Mouse (Mus musculus) stomach, postnatal 0 days (tissue): ENCODE data around the gene Strc. TPM values are rescaled to one million over a fixed set of nuclear protein-coding genes. Genes with fewer than 3 reads are reported as not detected.

Experiments used
- ATAC-seq: fragments of 200-750 bp; cut with Nextera tagmentation; 2 replicates; pipeline ENCODE4 v1.8.0; 2017; ENCODE audit not compliant: low FRiP score, low TSS enrichment
- DNase-seq: peaks from one replicate; pipeline ENCODE4 v3.0.0-alpha.2; 2016; ENCODE audit warnings: low spot score
- H3K27ac ChIP-seq: fragments of 300-500 bp; sonication (generic); replicated peaks from 2 replicates; pipeline ENCODE4 v1.5.1; 2014; ENCODE audit warnings: mild to moderate bottlenecking, control low read depth
- H3K27me3 ChIP-seq: fragments of 300-500 bp; sonication (generic); 2 replicates; pipeline ENCODE4 v1.6.1; 2014; ENCODE audit warnings: low read length; ENCODE audit not compliant: control insufficient read depth, insufficient read depth
- H3K36me3 ChIP-seq: fragments of 300-500 bp; sonication (generic); 2 replicates; pipeline ENCODE4 v1.6.1; 2014; ENCODE audit warnings: low read length, mixed read lengths; ENCODE audit not compliant: control insufficient read depth, insufficient read depth
- H3K4me1 ChIP-seq: fragments of 300-500 bp; sonication (generic); replicated peaks from 2 replicates; pipeline ENCODE4 v1.6.1; 2014; ENCODE audit warnings: antibody characterized with exemption; ENCODE audit not compliant: control insufficient read depth, insufficient read depth
- H3K4me2 ChIP-seq: fragments of 300-500 bp; sonication (generic); replicated peaks from 2 replicates; pipeline ENCODE4 v1.6.1; 2014; ENCODE audit warnings: low read depth, mild to moderate bottlenecking, control low read depth, moderate library complexity
- H3K4me3 ChIP-seq: fragments of 300-500 bp; sonication (generic); 2 replicates; pipeline ENCODE4 v1.5.1; 2014; ENCODE audit warnings: low read depth, low read length, control low read depth
- H3K9ac ChIP-seq: fragments of 300-500 bp; sonication (generic); 2 replicates; pipeline ENCODE4 v1.6.1; 2014; ENCODE audit warnings: mild to moderate bottlenecking, low read length, control low read depth, mixed read lengths
- H3K9me3 ChIP-seq: fragments of 300-500 bp; sonication (generic); 2 replicates; pipeline ENCODE4 v1.6.1; 2016; ENCODE audit warnings: low read length; ENCODE audit not compliant: control insufficient read depth
- CTCF ChIP-seq: IDR thresholded peaks from 2 replicates; pipeline ENCODE4 v1.5.1; 2016; ENCODE audit warnings: antibody characterized with exemption, low read depth, mild to moderate bottlenecking, moderate library complexity
- EP300 ChIP-seq: optimal IDR thresholded peaks from 2 replicates; pipeline ENCODE3; 2016; ENCODE audit warnings: antibody characterized with exemption
- WGBS: fragments of 180-500 bp; shearing (Covaris S2); extraction: QIAGEN DNeasy Blood & Tissue Kit; methylation state at CpG from one replicate; pipeline ENCODE4 v1.1.7; 2014; 5-methylcytosine and 5-hydroxymethylcytosine counted together
- polyA plus RNA-seq: library from polyadenylated mRNA; unstranded; fragments of >200 nt; fragmentation: Nextera tagmentation; extraction: Ambion mirVana; gene quantifications from 2 replicates; pipeline ENCODE4 v1.2.1, GENCODE M21; 2015

Gene Strc
- polyA plus RNA-seq, 1 experiment from 2014 or later, result 0.01 TPM

DNA sequence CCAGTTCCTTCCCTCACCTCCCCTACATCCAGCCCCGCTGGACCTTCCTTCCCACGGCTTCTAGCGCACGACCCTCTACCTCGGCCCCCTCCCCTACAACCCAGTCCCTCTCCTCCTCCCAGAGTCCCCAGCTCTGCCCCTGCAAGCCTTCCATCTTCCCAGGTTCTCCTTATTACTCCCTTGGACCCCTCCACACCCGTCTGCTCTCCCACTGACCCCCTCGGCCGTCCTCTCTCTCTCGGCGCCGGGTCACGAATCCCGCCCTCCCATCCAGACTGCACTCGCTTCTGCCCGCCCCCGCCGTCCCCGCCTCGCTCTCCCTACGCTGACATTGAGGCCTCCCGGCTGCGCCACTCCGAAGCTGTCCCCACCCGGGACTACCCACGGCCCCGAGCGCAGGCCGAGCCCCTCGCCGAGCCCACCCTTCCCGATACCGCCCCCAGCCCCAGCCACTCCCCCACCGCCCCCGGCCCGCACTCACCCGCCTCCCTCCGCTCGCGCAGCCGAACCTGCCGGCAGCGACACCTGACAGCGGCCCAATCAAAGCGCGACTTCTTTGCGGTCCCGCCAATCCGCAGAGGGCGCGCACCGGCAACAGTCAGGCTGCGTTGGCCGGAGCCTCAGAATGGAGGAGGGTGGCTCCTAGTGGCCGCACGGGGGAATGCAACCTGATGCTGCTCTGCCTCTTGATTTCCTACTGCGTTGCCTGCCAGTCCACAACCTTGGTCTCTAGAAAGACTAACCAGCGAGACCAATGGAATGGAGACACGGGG, 32.0 kb downstream of the Strc start, which contains the start of gene Ppip5k1:
Gene Ppip5k1 (minus strand): TSS at position 577 of the 773 bp plus-strand sequence.
- peak within 1 kb of the TSS; percentile 56 for H3K27ac ChIP-seq
- H3K4me2 ChIP-seq, result peak within 1 kb of the TSS; percentile 96
- H3K36me3 ChIP-seq, result no peaks in the 10 kb centered on the region; the same call in 1 of the 2 replicates
- no peaks in the 10 kb centered on the region for H3K4me1 ChIP-seq
- TF ChIP-seq CTCF, result peak; percentile 97
- no peak for TF ChIP-seq EP300
- peak within 1 kb of the TSS; percentile 71 for H3K4me3 ChIP-seq
- under 1% methylated on average over 57 of the region's 58 CpGs for WGBS
- no peaks in the 10 kb centered on the region for H3K27me3 ChIP-seq
- DNase-seq, result peak; percentile 98
- no peaks in the 10 kb centered on the region for H3K9me3 ChIP-seq
- H3K9ac ChIP-seq, result peak within 1 kb of the TSS; percentile 73
- ATAC-seq, result peak; percentile 87

- DNase-seq (no peak), ATAC-seq (no peak)
- peak overlapping the region; percentile 56 for H3K27ac ChIP-seq
- H3K4me1 ChIP-seq, result no peaks in the 10 kb centered on the region
- no peaks in the 10 kb centered on the region for H3K27me3 ChIP-seq
- TF ChIP-seq CTCF (no peak), EP300 (no peak)
- peak overlapping the region; percentile 73 for H3K9ac ChIP-seq
- H3K9me3 ChIP-seq, result no peaks in the 10 kb centered on the region
- 3% methylated on average over 6 of the region's 6 CpGs for WGBS
- H3K4me2 ChIP-seq, result peak overlapping the region; percentile 96
- peak overlapping the region; percentile 71 for H3K4me3 ChIP-seq
- H3K36me3 ChIP-seq, result no peaks in the 10 kb centered on the region; the same call in 1 of the 2 replicates
These were observed 32.6 kb downstream of the Strc start for GRCm38 (mm10) chr2:121354378-121354777.

- whole genome bisulfite sequencing, result 57% methylated on average over 8 of the region's 8 CpGs
These were observed 33.8 kb downstream of the Strc start for GRCm38 (mm10) chr2:121353156-121353555.

GRCm38 (mm10) chr2:121339057-121339456, 47.9 kb downstream of the Strc start:
- DNase-seq (no peak), ATAC-seq (no peak)
- no peak overlapping the region for H3K9ac ChIP-seq
- H3K27ac ChIP-seq, result no peak overlapping the region
- H3K9me3 ChIP-seq, result no peaks in the 10 kb centered on the region
- H3K4me3 ChIP-seq, result no peak overlapping the region
- H3K4me1 ChIP-seq, result no peaks in the 10 kb centered on the region
- TF ChIP-seq EP300 (no peak), CTCF (peak; percentile 52)
- H3K27me3 ChIP-seq, result no peaks in the 10 kb centered on the region
- peaks cover 2% of the 10 kb centered on the region; the same call in 1 of the 2 replicates for H3K36me3 ChIP-seq
- no peak overlapping the region for H3K4me2 ChIP-seq

More at GRCm38 (mm10) chr2:121353156-121353555, 33.8 kb downstream of the Strc start:
- DNase-seq, result no peak
- no peaks in the 10 kb centered on the region for H3K4me1 ChIP-seq
- TF ChIP-seq CTCF (no peak), EP300 (no peak)
- H3K4me2 ChIP-seq, result no peak overlapping the region
- H3K27me3 ChIP-seq, result no peaks in the 10 kb centered on the region
- no peak overlapping the region for H3K27ac ChIP-seq
- no peak for ATAC-seq
- no peak overlapping the region for H3K9ac ChIP-seq
- no peaks in the 10 kb centered on the region; the same call in 1 of the 2 replicates for H3K36me3 ChIP-seq
- no peak overlapping the region for H3K4me3 ChIP-seq
- H3K9me3 ChIP-seq, result no peaks in the 10 kb centered on the region

DNA sequence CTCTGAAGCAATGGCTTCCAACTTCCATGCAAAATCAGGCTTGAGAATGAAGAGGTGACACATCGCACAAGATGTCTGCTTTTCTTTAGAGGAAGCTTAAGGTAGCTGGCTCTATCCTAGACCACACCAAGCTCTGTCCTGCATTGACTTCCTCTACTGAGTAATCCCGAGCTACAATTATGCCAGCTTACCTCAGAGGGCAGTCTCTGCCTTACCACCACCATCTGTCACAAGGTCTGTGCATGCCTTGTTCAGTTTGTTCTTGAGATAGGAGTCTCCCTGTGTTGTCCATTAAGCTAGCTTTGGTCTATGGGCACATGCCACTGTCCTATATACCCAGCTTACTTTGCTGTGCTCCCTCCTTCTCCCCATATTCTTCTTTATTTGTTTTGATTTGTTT, 57.5 kb downstream of the Strc start:
- Histone ChIP-seq H3K9ac (no peak overlapping the region), H3K4me3 (no peak overlapping the region), H3K9me3 (no peaks in the 10 kb centered on the region), H3K4me1 (no peaks in the 10 kb centered on the region), H3K27ac (no peak overlapping the region), H3K4me2 (no peak overlapping the region), H3K27me3 (no peaks in the 10 kb centered on the region), H3K36me3 (no peaks in the 10 kb centered on the region; the same call in 1 of the 2 replicates)
- ATAC-seq (no peak), DNase-seq (no peak)
- no peak for TF ChIP-seq CTCF
- TF ChIP-seq EP300, result no peak
- WGBS, result 94% methylated on average over 2 of the region's 2 CpGs

DNA sequence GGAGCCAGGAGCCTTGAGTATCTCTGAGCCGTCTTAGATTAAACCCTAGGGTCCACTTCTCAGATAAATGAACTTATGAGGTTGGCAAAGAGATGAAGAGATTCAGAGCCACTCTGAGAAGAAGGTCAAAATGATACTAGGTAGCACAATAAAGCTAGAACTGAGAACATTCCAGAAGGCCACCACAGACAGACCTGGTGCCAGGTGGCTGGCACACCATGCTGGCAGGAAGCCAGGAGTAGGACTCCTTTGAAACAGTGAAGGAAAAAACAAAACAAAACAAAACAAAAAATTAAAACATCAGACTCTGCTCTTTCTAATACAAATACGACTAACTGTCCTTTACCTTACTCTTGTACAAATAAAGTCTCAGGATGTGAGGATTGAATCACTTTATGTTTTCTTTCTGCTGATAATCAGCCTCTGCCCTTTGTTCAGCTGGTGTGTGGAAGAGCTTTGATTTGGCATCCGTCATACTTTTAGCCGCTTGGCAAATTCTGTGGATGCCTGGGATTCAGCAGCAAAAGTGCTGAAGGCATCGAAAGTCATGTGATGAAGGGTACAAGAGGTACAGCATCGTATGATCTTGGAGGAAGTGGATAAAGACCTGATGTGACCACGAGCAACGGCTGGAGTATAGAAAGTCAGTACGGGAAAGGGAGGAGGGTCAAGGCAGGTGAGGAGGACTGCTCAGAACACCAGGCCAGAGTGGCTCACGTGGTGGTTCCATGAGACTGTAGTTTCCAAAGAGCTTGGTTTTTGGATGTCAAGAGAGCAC, 63.1 kb downstream of the Strc start:
- Histone ChIP-seq H3K4me1 (no peaks in the 10 kb centered on the region), H3K9me3 (no peaks in the 10 kb centered on the region), H3K9ac (no peak overlapping the region), H3K4me3 (no peak overlapping the region), H3K27ac (no peak overlapping the region), H3K27me3 (no peaks in the 10 kb centered on the region), H3K36me3 (no peaks in the 10 kb centered on the region), H3K4me2 (no peak overlapping the region)
- TF ChIP-seq EP300 (no peak), CTCF (no peak)
- ATAC-seq (no peak), DNase-seq (no peak)
- 75% methylated on average over 10 of the region's 10 CpGs for WGBS
